Mouse (Mus musculus) cerebellum, adult 11-12 months (tissue): ENCODE data around the gene Usp36.
"Not testable (repeated sequence)": the region's sequence is repeated elsewhere in the genome, so short reads cannot be mapped to it uniquely, and the experiment has no call there.

Experiments used
- DNase-seq: peaks from one replicate; pipeline ENCODE4 v3.0.0; 2022

The Usp36 gene

DNA sequence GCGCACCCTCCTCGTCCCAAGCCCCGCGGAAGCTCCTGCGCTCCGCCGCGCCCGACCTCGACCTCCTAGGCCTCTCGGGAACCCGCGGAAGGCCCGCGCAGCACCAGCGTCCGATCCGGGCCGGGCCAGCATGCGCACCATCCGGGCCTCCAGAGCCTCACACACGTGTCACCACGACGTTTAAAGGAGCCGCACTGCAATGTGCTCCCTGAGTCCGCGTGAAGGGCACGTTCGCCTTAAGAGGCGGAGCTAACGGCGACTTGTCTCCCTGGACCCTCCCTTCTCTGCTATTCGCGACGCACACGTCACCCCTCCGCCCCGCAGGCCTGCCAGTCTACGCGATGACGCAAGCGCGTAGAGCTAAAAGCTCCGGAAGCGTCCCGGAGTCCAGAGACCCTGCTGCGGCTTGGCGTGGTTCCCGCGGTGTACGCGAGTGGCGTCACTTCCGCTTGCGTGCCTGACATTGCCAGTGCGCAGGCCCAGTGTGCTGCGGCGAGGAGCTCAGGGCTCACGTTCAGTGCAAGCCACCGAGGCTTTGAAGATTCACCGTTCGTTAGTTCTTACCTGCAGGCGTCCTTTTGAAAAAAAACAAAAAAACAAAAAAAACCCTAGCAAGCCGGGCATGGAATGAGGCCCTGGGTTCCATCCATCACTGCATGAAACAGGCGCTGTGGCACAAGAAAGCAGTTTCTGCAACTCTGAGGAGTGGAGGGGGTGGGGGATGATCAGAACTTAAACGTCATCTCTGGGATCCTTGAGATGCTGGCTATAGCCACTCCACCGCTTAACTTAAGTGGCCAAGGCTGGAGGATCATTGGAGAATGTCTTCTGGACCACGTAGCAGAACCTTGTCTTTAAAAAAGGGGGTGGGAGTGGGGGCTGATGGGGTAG lies at the start of gene Usp36:
Gene Usp36 (minus strand): TSS at position 246 of the 891 bp plus-strand sequence.
- peak; percentile 100 for DNase-seq

DNA sequence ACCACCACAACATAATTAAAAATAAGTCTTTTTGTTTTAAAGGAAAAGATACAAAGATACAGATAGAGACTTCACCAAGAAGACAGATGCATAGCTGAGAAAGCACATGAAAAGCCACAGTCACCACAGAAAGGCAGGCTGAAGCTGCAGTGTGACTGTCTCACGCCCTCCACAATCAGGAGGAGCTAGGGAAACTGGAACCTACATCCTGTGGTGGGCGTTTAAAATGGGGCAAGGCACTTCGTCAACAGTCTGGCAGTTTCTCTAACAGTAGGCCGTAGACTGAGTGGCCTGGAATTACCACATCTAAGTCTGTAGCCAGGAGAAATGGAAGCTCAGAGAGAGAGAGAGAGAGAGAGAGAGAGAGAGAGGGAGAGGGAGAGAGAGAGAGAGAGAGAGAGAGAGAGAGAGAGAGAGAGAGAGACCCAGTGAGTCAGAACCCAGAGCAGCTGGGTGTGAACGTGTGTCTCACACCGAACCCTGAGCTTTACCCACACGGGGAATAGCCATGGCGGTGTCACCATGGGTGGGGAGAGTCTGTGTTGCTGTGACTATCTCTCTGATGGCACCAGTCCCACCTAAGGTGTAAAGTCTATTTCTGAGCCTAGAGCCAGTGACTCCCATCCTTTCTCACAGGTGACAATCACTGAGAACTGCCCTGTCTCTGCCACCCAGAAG lies 47.6 kb upstream of the Usp36 start:
- DNase-seq = no peak

DNA sequence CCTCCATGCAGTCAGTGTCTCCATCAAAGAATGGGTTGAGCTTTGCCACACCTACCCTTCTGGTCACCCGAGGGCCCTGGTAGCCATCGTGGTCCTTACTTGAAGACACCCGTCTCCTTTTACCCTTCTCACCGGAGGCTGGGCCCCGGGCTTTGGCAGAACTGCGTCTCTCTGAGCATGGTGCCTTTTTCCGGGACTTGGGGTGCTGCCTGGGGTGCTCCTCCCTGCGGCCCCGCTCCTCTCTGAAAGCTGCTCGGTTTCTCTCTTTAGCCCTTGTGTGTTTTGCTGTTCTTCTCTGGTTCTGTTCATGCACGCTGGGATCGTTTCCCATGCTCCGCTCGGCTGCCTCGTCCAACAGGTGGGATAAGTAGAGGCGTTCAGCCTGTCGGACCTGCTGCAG lies 43.4 kb upstream of the Usp36 start:
- DNase-seq = no peak

- no peak for DNase-seq
Measured at GRCm38 (mm10) chr11:118332376-118332775, 42.3 kb upstream of the Usp36 start.

DNA sequence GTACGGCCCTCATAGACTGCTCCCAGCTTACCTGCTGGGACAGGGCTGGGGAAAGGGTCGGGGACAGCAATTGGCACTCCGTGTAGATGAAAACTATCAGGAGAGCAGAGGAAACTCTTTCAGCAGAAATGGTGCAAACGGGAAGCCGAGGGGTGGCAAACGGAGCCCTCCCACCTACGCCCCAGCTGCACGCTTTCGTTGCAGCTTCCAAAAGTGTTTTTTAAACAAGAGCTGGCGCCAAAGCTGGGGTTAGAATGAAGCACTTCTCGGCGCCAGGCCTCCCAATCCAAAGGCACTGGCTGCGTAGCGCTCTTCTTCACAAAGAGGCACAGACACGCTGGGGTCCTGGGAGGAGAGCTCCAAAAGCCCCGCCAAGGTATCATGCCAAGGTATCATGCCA lies 40.7 kb upstream of the Usp36 start:
- DNase-seq = no peak

GRCm38 (mm10) chr11:118330361-118330760 lies 40.3 kb upstream of the Usp36 start:
- no peak for DNase-seq

DNA sequence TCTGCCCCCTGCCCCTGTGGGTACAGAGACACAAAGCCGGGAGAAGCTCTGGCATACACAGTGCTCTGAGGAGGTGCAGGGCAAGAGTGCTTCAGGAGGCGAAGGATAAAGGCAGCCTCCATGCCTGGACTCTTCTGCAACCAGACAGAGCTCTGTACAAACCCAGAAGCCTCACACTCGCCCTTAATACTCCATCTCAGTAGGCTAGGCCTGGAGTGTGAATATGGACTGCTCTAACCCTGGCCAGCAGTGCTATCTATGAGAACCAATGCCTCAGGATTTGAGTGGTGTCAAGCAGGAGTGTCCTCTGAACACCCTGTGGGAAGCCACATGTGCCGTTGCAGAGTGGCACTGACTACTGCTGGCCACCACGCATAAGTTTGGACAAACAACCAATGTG lies 38.9 kb upstream of the Usp36 start:
- no peak for DNase-seq

DNA sequence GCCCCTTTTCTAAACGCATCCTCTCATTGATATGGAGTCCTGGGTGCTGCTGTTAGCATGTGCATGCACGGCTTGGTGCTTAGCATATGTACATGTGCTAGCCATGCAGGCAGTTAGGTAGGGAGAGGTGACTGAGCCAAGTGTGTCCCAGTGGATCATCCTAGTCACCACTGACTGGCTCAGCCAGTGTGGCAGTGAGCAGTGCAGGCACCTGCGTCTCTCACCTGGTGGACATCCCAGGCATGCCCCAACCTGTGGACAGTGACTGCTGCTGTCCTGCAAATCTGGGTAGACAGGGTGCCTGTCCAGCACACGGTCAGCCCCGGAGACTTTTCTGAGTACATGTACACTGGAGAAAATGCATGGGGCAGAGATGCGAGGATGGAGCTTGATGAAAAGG lies 38.5 kb upstream of the Usp36 start:
- DNase-seq = no peak

DNA sequence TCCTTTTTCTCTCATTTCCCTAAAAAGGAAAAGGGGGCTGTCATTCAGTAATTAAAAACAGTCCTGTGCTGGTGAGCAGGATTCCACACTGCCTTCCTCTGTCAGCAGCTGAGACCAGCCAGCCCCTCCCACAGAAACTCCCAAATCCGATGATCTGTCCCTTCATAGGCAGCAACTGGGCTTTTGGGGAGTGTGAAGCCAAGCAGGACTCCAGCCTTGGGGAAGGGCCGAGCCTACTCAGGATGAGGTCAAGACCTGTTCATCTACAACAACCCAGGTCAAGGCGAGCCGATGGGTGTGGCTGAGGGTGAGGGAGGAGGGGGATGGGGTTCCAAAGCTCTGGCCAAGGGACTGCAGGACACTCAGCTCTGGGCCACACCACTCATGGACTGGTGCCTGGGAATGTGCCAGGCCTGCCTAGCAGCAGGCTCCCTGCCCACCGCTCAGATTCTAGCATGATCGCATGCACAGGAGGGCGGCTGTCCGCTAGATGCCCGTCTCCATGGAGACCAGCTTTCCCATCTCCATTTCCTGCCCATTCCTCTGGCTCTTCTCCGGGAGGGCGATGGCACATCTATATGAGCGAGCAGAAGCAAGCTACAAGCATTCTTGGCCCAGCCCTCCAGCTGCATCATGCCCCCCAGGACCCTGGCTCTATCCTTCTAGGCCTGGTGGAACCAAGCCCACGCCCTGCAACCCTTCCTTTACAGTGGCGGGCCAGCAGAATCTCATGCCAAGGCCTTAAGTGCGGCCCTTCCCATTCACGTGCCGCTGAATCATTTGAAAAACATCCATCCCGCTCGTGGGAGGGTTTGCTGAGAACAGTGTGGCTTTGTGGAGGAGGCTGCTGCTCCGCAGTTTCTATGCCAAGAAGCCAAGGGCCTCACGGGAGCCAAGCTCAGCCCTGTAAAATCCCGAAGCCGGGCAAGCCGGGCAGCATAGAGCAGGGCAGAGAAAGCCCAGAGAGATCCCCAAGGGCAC lies 37.2 kb upstream of the Usp36 start:
- DNase-seq = peak; percentile 64

GRCm38 (mm10) chr11:118326491-118326890 lies 36.4 kb upstream of the Usp36 start:
- DNase-seq = no peak

GRCm38 (mm10) chr11:118324541-118324940 lies 34.5 kb upstream of the Usp36 start:
- DNase-seq = no peak

- no peak for DNase-seq
Measured at GRCm38 (mm10) chr11:118323974-118324373, 33.9 kb upstream of the Usp36 start.

- no peak for DNase-seq
Measured at GRCm38 (mm10) chr11:118322647-118323046, 32.6 kb upstream of the Usp36 start.

DNA sequence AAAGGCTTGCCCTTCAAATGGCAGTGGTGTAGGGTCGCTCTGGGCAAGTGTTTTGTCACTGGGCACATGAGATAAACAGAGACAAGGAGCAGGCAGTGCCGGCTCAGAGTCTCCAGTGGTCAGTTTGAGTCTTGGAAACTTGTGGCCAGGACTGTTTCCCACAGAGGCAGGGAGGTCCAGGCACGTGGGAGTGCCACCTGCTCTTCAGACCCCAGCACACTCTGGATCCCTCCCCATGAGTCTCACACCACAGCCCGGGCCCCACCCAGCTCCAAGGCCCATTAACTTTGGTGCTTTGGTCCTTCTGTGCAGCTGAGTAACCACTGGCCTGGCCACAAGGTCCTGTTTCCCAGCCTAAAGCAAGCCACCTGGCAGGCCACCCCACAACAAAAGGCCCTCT lies 31.9 kb upstream of the Usp36 start:
- DNase-seq = no peak

- no peak for DNase-seq
Measured at GRCm38 (mm10) chr11:118321500-118321899, 31.5 kb upstream of the Usp36 start.

DNA sequence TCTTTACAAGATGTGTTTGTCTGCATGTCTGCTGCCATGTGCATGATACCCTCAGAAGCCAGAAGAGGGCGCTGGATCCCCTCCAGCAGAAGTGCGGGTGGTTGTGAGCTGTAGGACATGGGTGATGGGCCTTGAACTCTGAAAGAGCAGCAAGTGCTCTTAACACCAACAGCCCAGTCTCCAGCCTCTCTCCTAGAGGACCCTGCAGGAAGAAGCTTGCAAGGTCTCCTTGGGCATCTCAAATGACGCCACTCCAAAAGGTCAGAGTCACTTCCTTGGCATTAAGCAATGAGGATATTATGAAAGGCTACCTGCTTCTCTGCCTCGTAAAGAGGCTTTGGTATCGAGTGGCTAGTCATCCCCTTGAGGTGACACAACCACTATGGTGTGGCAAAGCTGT lies 28.6 kb upstream of the Usp36 start:
- DNase-seq = no peak

- peak; percentile 36 for DNase-seq
Measured at GRCm38 (mm10) chr11:118317129-118317528, 27.1 kb upstream of the Usp36 start.

DNA sequence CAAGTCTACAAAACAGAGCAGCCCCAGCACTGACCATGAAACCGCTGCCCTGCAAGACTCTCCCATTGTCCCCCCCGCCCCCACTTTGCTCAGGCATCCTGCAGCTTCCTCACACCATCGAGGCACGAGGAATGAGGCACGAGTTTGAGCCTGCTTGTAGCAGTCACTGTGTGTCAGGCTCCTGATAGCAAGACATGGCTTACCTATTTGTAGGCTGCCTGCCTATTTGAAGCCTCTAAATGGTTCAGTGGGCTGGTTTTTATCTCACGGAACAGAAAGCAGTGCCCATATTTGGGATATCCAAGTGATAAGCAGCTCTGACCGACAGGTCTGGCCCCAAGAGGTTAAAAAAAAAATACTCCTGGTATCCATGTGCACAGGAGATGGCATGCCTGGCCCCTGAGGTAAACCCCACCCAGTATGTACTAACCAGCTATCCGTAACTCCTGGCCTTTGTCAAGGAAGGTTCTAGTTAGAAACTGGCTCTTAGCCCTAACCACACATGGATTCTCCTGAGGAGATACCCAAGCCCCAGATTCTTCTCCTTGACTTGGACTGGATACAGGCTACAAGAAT lies 26.3 kb upstream of the Usp36 start:
- no peak for DNase-seq

GRCm38 (mm10) chr11:118312132-118312723 lies 22.2 kb upstream of the Usp36 start:
- DNase-seq = no peak

- DNase-seq = not testable (repeated sequence)
Measured at GRCm38 (mm10) chr11:118307962-118308361, 17.9 kb upstream of the Usp36 start.

DNA sequence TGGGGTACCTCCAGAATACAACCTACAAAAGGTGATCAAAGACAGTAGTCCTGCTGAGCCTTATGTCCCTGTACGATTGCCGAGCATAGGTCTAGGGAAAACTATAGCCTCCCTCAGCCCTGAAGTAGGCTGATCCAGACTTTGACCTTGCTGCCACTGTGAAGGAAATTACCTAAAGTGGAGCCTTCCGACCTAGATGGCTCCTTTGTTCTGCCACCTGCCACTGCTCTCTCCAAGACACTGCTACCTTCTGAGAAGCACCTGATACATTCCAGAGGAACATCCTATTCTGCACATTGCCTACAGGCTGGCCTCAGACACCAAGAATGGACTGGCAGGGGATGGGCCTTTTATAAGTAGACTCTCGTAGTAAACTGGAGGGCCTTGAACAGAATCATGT lies 13.9 kb upstream of the Usp36 start:
- not testable (repeated sequence) for DNase-seq

DNA sequence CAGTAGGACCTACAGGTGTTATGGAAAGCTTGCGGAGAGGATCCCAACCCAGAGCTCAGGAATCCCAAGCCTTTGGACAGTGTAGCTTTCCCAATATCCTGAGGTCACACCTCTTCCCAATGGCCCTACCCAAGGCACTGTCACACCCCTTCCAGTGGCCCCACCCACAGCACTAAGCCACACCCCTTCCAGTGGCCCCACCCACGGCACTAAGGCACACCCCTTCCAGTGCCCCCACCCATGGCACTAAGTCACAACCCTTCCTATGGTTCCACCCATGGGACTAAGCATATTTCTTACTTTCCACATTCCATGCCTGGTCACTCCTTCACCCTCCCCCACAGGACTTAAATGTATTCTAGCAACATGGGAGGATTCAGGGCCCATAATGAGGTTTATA lies 8.8 kb upstream of the Usp36 start:
- DNase-seq = no peak
